In the genomic region with DNA sequence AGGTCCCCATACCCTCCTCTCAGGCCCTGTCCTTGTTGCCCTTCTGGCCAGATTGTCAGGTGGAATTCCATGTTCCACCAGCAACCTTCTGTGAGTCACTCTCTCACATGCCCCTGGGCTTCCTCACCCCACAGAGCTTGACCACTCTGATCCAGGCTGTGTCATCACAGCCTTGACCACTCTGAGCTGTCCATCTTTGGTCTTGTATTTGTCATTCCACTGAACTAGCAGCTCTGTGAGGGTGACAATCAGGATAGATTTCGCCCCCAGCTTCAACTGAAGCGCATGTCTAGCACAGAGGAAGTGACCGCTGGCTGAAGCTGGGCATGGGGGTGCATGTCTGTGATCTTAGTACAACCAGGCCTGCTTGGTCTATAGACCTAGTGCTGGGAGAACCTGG, we compare ENCODE assay signal across 29 mouse cellular contexts. TPM values are rescaled to one million over a fixed set of nuclear protein-coding genes. Genes with fewer than 3 reads are reported as not detected.
DNase-seq lines count a peak whose midpoint lies in the region; ATAC-seq and TF ChIP-seq lines count a peak whose summit lies in the region.
"Had no signal": no experiment of that assay in that cellular context is flagged by ENCODE, and none has a peak within 500 bp of the region (broad histone marks: within the 10 kb centered on the region; RNA-seq: fewer than 3 reads in every experiment).

No protein-coding gene starts in this region.

- peak; percentile 25 to 37 for DNase-seq in adrenal gland, postnatal 36 days
- DNase-seq in adrenal gland, postnatal 4 days (ENCODE audit: low spot score in 2 of 2) = no peak
- DNase-seq in induced T-regulatory cell, adult 2 months (ENCODE audit: low read depth) = peak; percentile 9
- DNase-seq in gastrocnemius, postnatal 36 days = no peak
- DNase-seq: cerebellum, adult 18-20 months; cerebellum, adult 9-10 months; cerebellum, postnatal 36 days; embryo, embryonic 11 days; forebrain, postnatal 0 days; gastrocnemius, adult 2 months; gastrocnemius, postnatal 14 days; heart, adult 18-20 months; heart, postnatal 10 days; heart, postnatal 36 days; kidney, adult 11 months; kidney, adult 8-10 months had no signal

- no peak overlapping the region for H3K4me3 ChIP-seq in intestine, postnatal 0 days (ENCODE audit: low read depth, low read length)
- H3K4me3 ChIP-seq in intestine, embryonic 15.5 days (replicated peaks) = no peak overlapping the region
- H3K4me3 ChIP-seq: embryonic facial prominence, embryonic 13.5 days; erythroblast, embryonic 14.5 days; forebrain, embryonic 13.5 days; gastrocnemius, adult 2 months; heart, embryonic 12.5 days; heart, embryonic 15.5 days; hindbrain, embryonic 10.5 days; hindbrain, embryonic 13.5 days had no signal

- peak overlapping the region; percentile 90; the same call in 1 of the 2 replicates for H3K27ac ChIP-seq in intestine, postnatal 0 days (ENCODE audit: low read depth, low read length)
- H3K27ac ChIP-seq in intestine, embryonic 15.5 days = no peak overlapping the region
- H3K27ac ChIP-seq: embryonic facial prominence, embryonic 10.5 days; embryonic facial prominence, embryonic 13.5 days; forebrain, embryonic 13.5 days; gastrocnemius, adult 2 months; heart, embryonic 15.5 days; hindbrain, embryonic 10.5 days; hindbrain, embryonic 13.5 days had no signal

- TF ChIP-seq CTCF in intestine, postnatal 0 days (IDR thresholded peaks at IDR 0.05; ENCODE audit: low read depth) = no peak

- intact Hi-C loops in gastrocnemius, postnatal 36 days (cut with DNase I) = no loop called here

- no peaks in the 10 kb centered on the region for H3K9me3 ChIP-seq in intestine, postnatal 0 days (ENCODE audit: control insufficient read depth)
- no peaks in the 10 kb centered on the region for H3K9me3 ChIP-seq in intestine, embryonic 15.5 days
- H3K9me3 ChIP-seq: embryonic facial prominence, embryonic 10.5 days; embryonic facial prominence, embryonic 13.5 days; forebrain, embryonic 13.5 days; heart, embryonic 12.5 days; heart, embryonic 15.5 days; hindbrain, embryonic 10.5 days; hindbrain, embryonic 13.5 days had no signal

- peaks cover 5% of the 10 kb centered on the region; the same call in 1 of the 2 replicates for H3K4me1 ChIP-seq in intestine, postnatal 0 days (replicated peaks; ENCODE audit: control insufficient read depth, insufficient read depth, low read length)
- H3K4me1 ChIP-seq in intestine, embryonic 15.5 days (replicated peaks) = peaks cover 19% of the 10 kb centered on the region

- H3K27me3 ChIP-seq in intestine, postnatal 0 days (replicated peaks; ENCODE audit: control insufficient read depth, insufficient read depth, low read length) = no peaks in the 10 kb centered on the region
- H3K27me3 ChIP-seq in intestine, embryonic 15.5 days (replicated peaks) = no peaks in the 10 kb centered on the region
- H3K27me3 ChIP-seq: embryonic facial prominence, embryonic 13.5 days; forebrain, embryonic 13.5 days; heart, embryonic 12.5 days; heart, embryonic 15.5 days; hindbrain, embryonic 13.5 days had no signal

- peaks cover 50% of the 10 kb centered on the region for H3K36me3 ChIP-seq in intestine, postnatal 0 days (ENCODE audit: control insufficient read depth, insufficient read depth)
- peaks cover 22% of the 10 kb centered on the region for H3K36me3 ChIP-seq in intestine, embryonic 15.5 days

- no peak overlapping the region for H3K9ac ChIP-seq in intestine, postnatal 0 days (ENCODE audit: low read depth, low read length)
- H3K9ac ChIP-seq in intestine, embryonic 15.5 days = no peak overlapping the region
- H3K9ac ChIP-seq: embryonic facial prominence, embryonic 13.5 days; forebrain, embryonic 13.5 days; forebrain, postnatal 0 days; heart, embryonic 12.5 days; heart, embryonic 15.5 days; hindbrain, embryonic 13.5 days had no signal

- WGBS in intestine, postnatal 0 days = 99% methylated on average over 3 of the region's 3 CpGs
- 96% methylated on average over 3 of the region's 3 CpGs for WGBS in intestine, embryonic 15.5 days

- ATAC-seq in intestine, postnatal 0 days = no peak
- no peak for ATAC-seq in intestine, embryonic 15.5 days
- ATAC-seq: activated CD4-positive, CD25-positive, alpha-beta regulatory T cell, adult 4 months; forebrain, embryonic 13.5 days; forebrain, postnatal 0 days; hindbrain, embryonic 16.5 days; inflammation-experienced regulatory T-cells, adult 6 months had no signal

- H3K4me2 ChIP-seq in intestine, postnatal 0 days (replicated peaks; ENCODE audit: low read depth) = no peak overlapping the region
- no peak overlapping the region for H3K4me2 ChIP-seq in intestine, embryonic 15.5 days (replicated peaks)
- H3K4me2 ChIP-seq: forebrain, embryonic 13.5 days; heart, embryonic 12.5 days; heart, embryonic 15.5 days; hindbrain, embryonic 13.5 days had no signal

RNA-seq across cellular contexts. Expression of gene Med29, which starts 2.2 kb away (rescaled TPM):
- total RNA-seq in adrenal gland, postnatal 36 days (2021) = 10 to 100 TPM; 33.6 to 47.4 TPM
- total RNA-seq in adrenal gland, postnatal 4 days (2021) = 10 to 100 TPM; 24.2 to 26.1 TPM
- polyA plus RNA-seq in intestine, postnatal 0 days (2015; fragmentation: Nextera tagmentation; extraction: Ambion mirVana) = 42.7 and 44.2 TPM in 2 replicates
- polyA plus RNA-seq in intestine, embryonic 15.5 days (2015; fragmentation: Nextera tagmentation; extraction: Ambion mirVana) = 48.3 and 50.0 TPM in 2 replicates
- 10 to 100 TPM; 19.1 to 22.1 TPM for total RNA-seq in gastrocnemius, postnatal 36 days (2021)

RNA-seq across cellular contexts. Expression of gene Paf1, which starts 2.4 kb away (rescaled TPM):
- 10 to 100 TPM; 67.3 to 77.7 TPM for total RNA-seq in adrenal gland, postnatal 36 days (2021)
- 10 to 100 TPM; 71.8 to 93.4 TPM for total RNA-seq in adrenal gland, postnatal 4 days (2021)
- polyA plus RNA-seq in intestine, postnatal 0 days (2015; fragmentation: Nextera tagmentation; extraction: Ambion mirVana) = 54.6 and 60.6 TPM in 2 replicates
- 70.8 and 78.9 TPM in 2 replicates for polyA plus RNA-seq in intestine, embryonic 15.5 days (2015; fragmentation: Nextera tagmentation; extraction: Ambion mirVana)
- total RNA-seq in gastrocnemius, postnatal 36 days (2021) = 10 to 100 TPM; 27.0 to 27.6 TPM

RNA-seq across cellular contexts. Expression of gene Zfp36, which starts 10.3 kb away (rescaled TPM):
- total RNA-seq in adrenal gland, postnatal 36 days (2021) = 10 to 100 TPM; 19.0 to 26.1 TPM
- 10 to 100 TPM; 12.0 to 13.3 TPM for total RNA-seq in adrenal gland, postnatal 4 days (2021)
- polyA plus RNA-seq in intestine, postnatal 0 days (2015; fragmentation: Nextera tagmentation; extraction: Ambion mirVana) = 57.3 and 61.5 TPM in 2 replicates
- polyA plus RNA-seq in intestine, embryonic 15.5 days (2015; fragmentation: Nextera tagmentation; extraction: Ambion mirVana) = 27.2 and 28.1 TPM in 2 replicates
- total RNA-seq in gastrocnemius, postnatal 36 days (2021) = 10 to 100 TPM in 1 of 2 experiments, 1 to 10 TPM in 1; 6.1 to 20.5 TPM

RNA-seq across cellular contexts. Expression of gene Plekhg2, which starts 17.9 kb away (rescaled TPM):
- total RNA-seq in adrenal gland, postnatal 36 days (2021) = 10 to 100 TPM; 19.0 to 27.2 TPM
- total RNA-seq in adrenal gland, postnatal 4 days (2021) = 10 to 100 TPM; 39.3 to 47.2 TPM
- polyA plus RNA-seq in intestine, postnatal 0 days (2015; fragmentation: Nextera tagmentation; extraction: Ambion mirVana) = 10.6 and 11.9 TPM in 2 replicates
- 40.2 and 41.7 TPM in 2 replicates for polyA plus RNA-seq in intestine, embryonic 15.5 days (2015; fragmentation: Nextera tagmentation; extraction: Ambion mirVana)
- 1 to 10 TPM; 4.7 to 7.8 TPM for total RNA-seq in gastrocnemius, postnatal 36 days (2021)

RNA-seq across cellular contexts. Expression of gene Rps16, which starts 39.9 kb away (rescaled TPM):
- 1,000 to 10,000 TPM; 1,072 to 1,115 TPM for total RNA-seq in adrenal gland, postnatal 36 days (2021)
- 1,000 to 10,000 TPM; 1,647 to 1,689 TPM for total RNA-seq in adrenal gland, postnatal 4 days (2021)
- 695 and 702 TPM in 2 replicates for polyA plus RNA-seq in intestine, postnatal 0 days (2015; fragmentation: Nextera tagmentation; extraction: Ambion mirVana)
- 1,085 and 1,147 TPM in 2 replicates for polyA plus RNA-seq in intestine, embryonic 15.5 days (2015; fragmentation: Nextera tagmentation; extraction: Ambion mirVana)
- 100 to 1,000 TPM; 298 to 415 TPM for total RNA-seq in gastrocnemius, postnatal 36 days (2021)

Comparison
In these comparisons a context has a peak if more than half of its experiments do, and no peak if none do; other contexts are left out.
1. DNase-seq: peak in adrenal gland, postnatal 36 days (2 of 2) and induced T-regulatory cell, adult 2 months (single experiment); none in adrenal gland, postnatal 4 days (0 of 2) and gastrocnemius, postnatal 36 days (0 of 2).